Mouse (Mus musculus) neutrophil, adult 5-6 weeks (primary cell): ENCODE measurements around the gene Mgll. TPM values are rescaled to one million over a fixed set of nuclear protein-coding genes. Genes with fewer than 3 reads are reported as not detected.

ENCODE experiments used
- ATAC-seq: fragments of 151-379, 151-347 bp; 2 replicates; pipeline ENCODE4 v1.8.0; 2017; ENCODE audit warnings: mild to moderate bottlenecking, moderate TSS enrichment; ENCODE audit not compliant: insufficient number of reproducible peaks, poor library complexity, low FRiP score, severe bottlenecking; ENCODE audit errors: extremely low read depth
- total RNA-seq: library from RNA; stranded (forward); fragments of 200-1000 nt; gene quantifications from 2 replicates; pipeline ENCODE4 v1.2.3, GENCODE M21; 2017

Gene Mgll
- total RNA-seq, 1 experiment from 2014 or later = 5.6 TPM

GRCm38 (mm10) chr6:88812886-88813285 lies 88.7 kb downstream of the Mgll start:
- peak; percentile 71 for ATAC-seq

GRCm38 (mm10) chr6:88813832-88814231 lies 89.6 kb downstream of the Mgll start:
- ATAC-seq = no peak

- no peak for ATAC-seq
These were observed 90.8 kb downstream of the Mgll start for GRCm38 (mm10) chr6:88815036-88815435.

GRCm38 (mm10) chr6:88815489-88815888 lies 91.3 kb downstream of the Mgll start:
- no peak for ATAC-seq

- ATAC-seq = no peak
These were observed 92.7 kb downstream of the Mgll start for GRCm38 (mm10) chr6:88816913-88817312.

- ATAC-seq = no peak
These were observed 96.6 kb downstream of the Mgll start for GRCm38 (mm10) chr6:88820853-88821252.

GRCm38 (mm10) chr6:88821294-88821693 lies 97.1 kb downstream of the Mgll start:
- no peak for ATAC-seq

- ATAC-seq = no peak
These were observed 97.7 kb downstream of the Mgll start for GRCm38 (mm10) chr6:88821901-88822300.

- ATAC-seq = no peak
These were observed 100.0 kb downstream of the Mgll start for GRCm38 (mm10) chr6:88824183-88824582.

- no peak for ATAC-seq
These were observed 101.9 kb downstream of the Mgll start for GRCm38 (mm10) chr6:88826088-88826487.

GRCm38 (mm10) chr6:88826545-88826944 lies 102.3 kb downstream of the Mgll start:
- no peak for ATAC-seq

- ATAC-seq = no peak
These were observed 102.8 kb downstream of the Mgll start for GRCm38 (mm10) chr6:88826965-88827364.

- peak; percentile 72 for ATAC-seq
These were observed 103.4 kb downstream of the Mgll start for GRCm38 (mm10) chr6:88827395-88828205.

GRCm38 (mm10) chr6:88828206-88829009 lies 104.2 kb downstream of the Mgll start:
- no peak for ATAC-seq

GRCm38 (mm10) chr6:88829579-88829978 lies 105.4 kb downstream of the Mgll start:
- no peak for ATAC-seq

GRCm38 (mm10) chr6:88830112-88830702 lies 106.0 kb downstream of the Mgll start:
- no peak for ATAC-seq

GRCm38 (mm10) chr6:88831456-88831855 lies 107.2 kb downstream of the Mgll start:
- ATAC-seq = peak; percentile 37; the same call in 1 of the 2 replicates

- no peak for ATAC-seq
These were observed 108.5 kb downstream of the Mgll start for GRCm38 (mm10) chr6:88832663-88833062.

GRCm38 (mm10) chr6:88833340-88834140 lies 109.3 kb downstream of the Mgll start:
- ATAC-seq = no peak
